8 mouse cellular contexts compared by ENCODE assay signal in the genomic region with DNA sequence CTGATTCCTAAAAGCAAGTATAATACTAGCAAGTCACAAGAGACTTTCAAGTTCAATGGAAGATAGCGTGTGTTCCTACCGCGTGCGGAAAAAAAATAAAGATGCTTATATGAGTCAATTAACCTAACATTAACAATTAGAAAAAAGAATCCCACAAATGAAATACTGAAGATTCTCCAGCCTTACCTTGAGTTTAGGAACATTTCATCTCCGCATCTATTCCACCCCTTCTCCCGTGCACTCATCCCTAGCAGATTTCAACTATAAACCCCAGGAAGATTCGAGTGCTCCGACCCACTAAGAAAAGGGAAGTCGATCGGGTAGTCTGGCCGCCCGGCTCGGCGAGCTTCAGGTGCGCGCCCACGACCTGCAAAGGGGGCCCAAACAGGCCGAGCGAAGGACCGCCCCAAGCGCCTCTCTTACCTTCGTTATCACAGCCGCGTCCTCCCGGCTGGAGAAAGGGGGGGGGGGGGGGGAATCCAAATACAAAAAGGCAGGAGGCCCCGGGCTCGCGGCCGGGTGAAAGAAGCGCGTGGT. TPM values are rescaled to one million over a fixed set of nuclear protein-coding genes. Genes with fewer than 3 reads are reported as not detected.
DNase-seq lines count a peak whose midpoint lies in the region; ATAC-seq and TF ChIP-seq lines count a peak whose summit lies in the region.

No protein-coding gene starts in this region.

- TF ChIP-seq CTCF in left cerebral cortex, adult 2 months (IDR thresholded peaks at IDR 0.05): no peak
- no peak for TF ChIP-seq CTCF in hindbrain, postnatal 0 days (IDR thresholded peaks at IDR 0.05; ENCODE audit: low read depth)
- no peak for TF ChIP-seq CTCF in small intestine, adult 2 months (IDR thresholded peaks at IDR 0.05; ENCODE audit: extremely low read depth, insufficient read length, insufficient replicate concordance, low read depth, low read length)

- no peak for TF ChIP-seq POLR2A in small intestine, adult 2 months (IDR thresholded peaks at IDR 0.05; ENCODE audit: low read depth, low read length)

- whole genome bisulfite sequencing in embryonic facial prominence, embryonic 15.5 days: under 1% methylated on average over 22 of the region's 31 CpGs
- under 1% methylated on average over 31 of the region's 31 CpGs for WGBS in hindbrain, postnatal 0 days
- WGBS in lung, embryonic 15.5 days: under 1% methylated on average over 30 of the region's 31 CpGs
- under 1% methylated on average over 31 of the region's 31 CpGs for WGBS in small intestine, adult 2 months

- intact Hi-C loops in left cerebral cortex, adult 2 months (cut with DNase I): loop anchor here (2.0 to 5.0 kb wide), 3 partner anchors 54 to 99 kb away; a partner anchor contains a TSS
- intact Hi-C loops in left cerebral cortex, postnatal 4 days (cut with DNase I): no loop called here

- H3K36me3 ChIP-seq in embryonic facial prominence, embryonic 15.5 days: no peaks in the 10 kb centered on the region
- no peaks in the 10 kb centered on the region for H3K36me3 ChIP-seq in hindbrain, postnatal 0 days (ENCODE audit: insufficient read depth, low read length)
- H3K36me3 ChIP-seq in lung, embryonic 15.5 days: no peaks in the 10 kb centered on the region
- no peaks in the 10 kb centered on the region for H3K36me3 ChIP-seq in small intestine, adult 2 months (ENCODE audit: control insufficient read depth, insufficient read depth, low read length)

- H3K9me3 ChIP-seq in embryonic facial prominence, embryonic 15.5 days (replicated peaks): no peaks in the 10 kb centered on the region
- H3K9me3 ChIP-seq in hindbrain, postnatal 0 days (ENCODE audit: low read length): no peaks in the 10 kb centered on the region
- no peaks in the 10 kb centered on the region for H3K9me3 ChIP-seq in lung, embryonic 15.5 days

- DNase-seq in left cerebral cortex, adult 2 months (ENCODE audit: extremely low spot score in 1 of 2, low spot score in 2 of 2): peak; percentile 19 to 20
- no peak for DNase-seq in left cerebral cortex, postnatal 4 days
- DNase-seq in MEL-GATA-1-ER (ENCODE audit: extremely low read depth, low read depth): peak; percentile 41
- DNase-seq in hindbrain, postnatal 0 days (ENCODE audit: low spot score): no peak
- no peak for DNase-seq in cerebellum, postnatal 14 days

- H3K27ac ChIP-seq in left cerebral cortex, adult 2 months: peak overlapping the region; percentile 91
- H3K27ac ChIP-seq in embryonic facial prominence, embryonic 15.5 days (replicated peaks): peak overlapping the region; percentile 90
- peak overlapping the region; percentile 92 for H3K27ac ChIP-seq in hindbrain, postnatal 0 days
- H3K27ac ChIP-seq in lung, embryonic 15.5 days: peak overlapping the region; percentile 91
- H3K27ac ChIP-seq in small intestine, adult 2 months (ENCODE audit: insufficient read depth, low read depth, low read length): peak overlapping the region; percentile 60; the same call in 1 of the 2 replicates

- H3K4me2 ChIP-seq in embryonic facial prominence, embryonic 15.5 days (replicated peaks): peak overlapping the region; percentile 63
- H3K4me2 ChIP-seq in hindbrain, postnatal 0 days (ENCODE audit: low read depth, low read length): peak overlapping the region; percentile 67
- H3K4me2 ChIP-seq in lung, embryonic 15.5 days: peak overlapping the region; percentile 70

- H3K9ac ChIP-seq in embryonic facial prominence, embryonic 15.5 days: peak overlapping the region; percentile 83
- H3K9ac ChIP-seq in hindbrain, postnatal 0 days (replicated peaks; ENCODE audit: low read length): peak overlapping the region; percentile 92
- peak overlapping the region; percentile 74 for H3K9ac ChIP-seq in lung, embryonic 15.5 days

- H3K27me3 ChIP-seq in embryonic facial prominence, embryonic 15.5 days: no peaks in the 10 kb centered on the region
- H3K27me3 ChIP-seq in hindbrain, postnatal 0 days (ENCODE audit: insufficient read depth, low read length): no peaks in the 10 kb centered on the region
- H3K27me3 ChIP-seq in lung, embryonic 15.5 days: no peaks in the 10 kb centered on the region
- no peaks in the 10 kb centered on the region for H3K27me3 ChIP-seq in small intestine, adult 2 months (ENCODE audit: control insufficient read depth, insufficient read depth, low read length)

- H3K4me1 ChIP-seq in embryonic facial prominence, embryonic 15.5 days: peaks cover 7% of the 10 kb centered on the region; the same call in 1 of the 2 replicates
- peaks cover 3% of the 10 kb centered on the region for H3K4me1 ChIP-seq in hindbrain, postnatal 0 days (ENCODE audit: insufficient read depth, low read length)
- H3K4me1 ChIP-seq in lung, embryonic 15.5 days: peaks cover 10% of the 10 kb centered on the region
- no peaks in the 10 kb centered on the region for H3K4me1 ChIP-seq in small intestine, adult 2 months (ENCODE audit: control insufficient read depth, insufficient read depth, insufficient read length, low read length)

- peak overlapping the region; percentile 85 for H3K4me3 ChIP-seq in left cerebral cortex, adult 2 months
- H3K4me3 ChIP-seq in embryonic facial prominence, embryonic 15.5 days (replicated peaks): peak overlapping the region; percentile 94
- H3K4me3 ChIP-seq in hindbrain, postnatal 0 days (ENCODE audit: low read length): peak overlapping the region; percentile 90
- peak overlapping the region; percentile 76 for H3K4me3 ChIP-seq in lung, embryonic 15.5 days
- H3K4me3 ChIP-seq in small intestine, adult 2 months (ENCODE audit: low read depth, low read length): peak overlapping the region; percentile 88

- ATAC-seq in embryonic facial prominence, embryonic 15.5 days (ENCODE audit: insufficient number of reproducible peaks, low FRiP score, low TSS enrichment, low read depth): no peak
- ATAC-seq in hindbrain, postnatal 0 days: no peak
- no peak for ATAC-seq in lung, embryonic 15.5 days (ENCODE audit: borderline replicate concordance, extremely low read depth, low FRiP score, low TSS enrichment)

RNA-seq across cellular contexts. Expression of a gene that starts 0.9 kb away (rescaled TPM):
- 10 to 100 TPM; 86.6 to 93.4 TPM for total RNA-seq in left cerebral cortex, adult 2 months (2021)
- 10 to 100 TPM; 37.2 to 39.0 TPM for total RNA-seq in left cerebral cortex, postnatal 4 days (2021)
- 6.6 and 7.0 TPM in 2 replicates for polyA plus RNA-seq in embryonic facial prominence, embryonic 15.5 days (2015; fragmentation: Nextera tagmentation; extraction: Ambion mirVana)
- total RNA-seq in hindbrain, postnatal 0 days (2014; rRNA removed): 30.3 and 36.4 TPM in 2 replicates
- 7.3 and 7.6 TPM in 2 replicates for polyA plus RNA-seq in hindbrain, postnatal 0 days (2015; fragmentation: Nextera tagmentation; extraction: Ambion mirVana)
- 6.1 and 7.2 TPM in 2 replicates for polyA plus RNA-seq in lung, embryonic 15.5 days (2015; fragmentation: Nextera tagmentation; extraction: Ambion mirVana)
- 0.44 and 2.7 TPM in 2 replicates for polyA plus RNA-seq in small intestine, adult 2 months (2012; rRNA removed)

Comparison
In these comparisons a context has a peak if more than half of its experiments do, and no peak if none do; other contexts are left out.
1. DNase-seq: peak in left cerebral cortex, adult 2 months (2 of 2) and MEL-GATA-1-ER (single experiment); none in left cerebral cortex, postnatal 4 days (single experiment), hindbrain, postnatal 0 days (single experiment) and cerebellum, postnatal 14 days (0 of 2).
2. Peak in every context shown above with its lines, with median percentiles within 50 percentile points of each other: H3K27ac ChIP-seq, H3K4me3 ChIP-seq, H3K4me2 ChIP-seq and H3K9ac ChIP-seq.